Mouse (Mus musculus) spleen, postnatal 36 days (tissue): ENCODE measurements around the gene Gramd2.
A peak's percentile ranks its signal among the peaks of the same experiment; 100 is the strongest.

Source experiments
- DNase-seq, 2 experiments: peaks; one replicate each; pipeline ENCODE4 v3.0.0; 2022; ENCODE audit warnings: low spot score in 2 of 2, mixed read lengths in 1 of 2

Gramd2 gene

DNA sequence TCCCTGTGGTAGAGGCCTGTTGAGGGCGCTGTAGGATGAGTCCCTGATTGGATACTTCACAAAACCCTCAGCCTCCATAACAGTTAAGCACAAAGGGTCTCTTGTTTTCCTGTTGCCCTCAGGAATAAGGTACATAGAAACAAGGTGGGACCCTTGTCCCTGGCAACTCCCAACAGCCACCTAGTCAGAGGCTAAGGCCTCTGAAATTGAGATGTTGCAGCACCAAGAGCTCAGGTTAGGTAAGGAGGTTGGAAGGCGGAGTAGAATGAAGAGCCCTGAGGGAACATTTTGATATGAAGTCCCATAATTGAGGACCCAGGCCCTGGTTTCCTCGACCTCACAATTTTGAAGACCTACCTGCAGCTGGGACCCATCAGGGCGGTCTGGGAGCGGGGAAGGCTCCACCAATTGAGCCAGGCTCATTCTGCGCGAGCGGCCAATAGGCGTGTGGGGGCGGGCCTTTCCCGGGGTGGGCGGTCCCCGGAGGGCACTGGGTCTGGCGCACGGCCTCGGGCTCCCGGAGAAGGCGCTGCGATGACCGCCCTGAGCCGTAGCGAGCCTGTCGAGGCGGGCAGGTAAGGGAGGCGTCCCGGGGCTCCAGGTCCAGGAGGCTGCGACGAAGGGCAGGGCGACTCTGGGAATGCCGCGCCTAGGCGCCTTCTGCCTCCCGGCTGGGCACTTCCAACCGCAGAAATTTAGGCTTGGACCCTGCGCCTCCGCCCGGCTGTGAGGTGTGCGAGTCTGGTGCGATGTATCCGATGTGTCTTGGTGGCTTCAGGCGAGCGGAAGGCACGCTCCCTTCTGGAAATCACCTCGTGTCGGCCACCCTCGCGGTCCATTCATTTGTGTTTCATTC is at the start of gene Gramd2:
TSS of gene Gramd2 (plus strand) at position 467 of the 856 bp plus-strand sequence.
- peak; percentile 16 to 28 for DNase-seq

GRCm38 (mm10) chr9:59638372-59638771 is 41.6 kb upstream of the Gramd2 start:
- DNase-seq, result no peak

- no peak for DNase-seq
Measured at GRCm38 (mm10) chr9:59639936-59640335, 40.0 kb upstream of the Gramd2 start.

DNA sequence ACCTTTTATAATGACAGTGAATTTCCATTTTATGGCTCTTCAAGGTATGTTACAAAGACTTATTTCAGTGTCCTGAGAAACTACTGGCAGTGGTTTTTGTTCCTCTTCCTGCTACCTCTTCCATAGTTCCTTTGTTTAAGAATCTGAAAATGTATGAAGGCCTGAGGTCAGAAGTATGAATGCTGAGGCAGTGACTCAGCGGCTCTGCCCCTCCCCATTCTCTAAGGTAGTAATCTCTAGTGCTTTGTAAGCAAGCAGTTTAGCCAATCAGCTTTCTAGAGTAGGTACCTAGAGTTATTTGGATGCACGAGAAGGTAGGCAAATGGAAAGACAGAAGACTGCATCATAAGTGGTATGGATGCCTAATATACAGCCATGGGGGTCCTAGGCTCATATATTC is 38.6 kb upstream of the Gramd2 start:
- no peak for DNase-seq

DNA sequence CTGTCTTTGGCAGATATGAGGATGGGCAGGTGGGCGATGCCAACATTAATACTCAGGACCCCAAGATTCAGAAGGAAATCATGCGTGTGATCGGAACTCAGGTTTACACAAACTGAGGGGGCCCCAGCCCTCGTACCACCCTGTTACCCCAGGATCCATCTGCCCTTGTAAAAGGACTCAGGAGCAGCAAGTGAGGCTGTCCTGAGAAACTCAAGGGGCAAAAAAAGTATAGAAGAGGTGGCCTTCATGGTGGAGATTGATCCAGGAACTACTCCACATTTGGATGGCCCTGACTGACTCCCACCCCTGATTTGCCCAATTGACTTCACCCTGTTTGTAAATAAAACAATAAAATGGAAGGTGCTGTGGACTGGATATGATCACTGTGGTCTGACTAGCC is 30.0 kb upstream of the Gramd2 start:
- DNase-seq, result no peak

- no peak for DNase-seq
Measured at GRCm38 (mm10) chr9:59653371-59653770, 26.6 kb upstream of the Gramd2 start.

DNA sequence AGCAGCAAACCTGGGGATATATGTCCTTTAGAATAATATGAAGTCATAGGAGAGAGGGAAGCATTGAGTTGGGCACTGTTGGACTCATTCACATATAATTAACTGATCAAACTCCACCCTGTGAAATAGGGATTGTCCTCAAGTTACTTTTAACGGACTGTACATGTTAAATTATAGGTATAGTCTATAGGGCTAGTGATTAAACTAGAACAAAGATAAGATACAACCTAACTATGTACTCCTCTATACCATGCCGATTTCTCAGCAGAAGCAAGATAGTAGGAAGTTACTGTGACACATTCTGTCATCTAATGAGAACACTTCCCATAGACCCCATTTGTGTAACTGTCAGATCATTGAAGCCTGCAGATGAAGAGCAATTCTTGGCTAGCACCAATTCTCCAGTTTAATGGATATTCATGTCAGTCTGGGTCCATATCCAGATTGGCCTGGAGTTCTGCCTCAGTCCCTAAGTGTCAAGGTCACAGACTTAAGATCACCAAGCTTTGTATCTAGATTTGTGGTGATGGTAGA is 25.4 kb upstream of the Gramd2 start:
- DNase-seq, result no peak

GRCm38 (mm10) chr9:59655958-59656634 is 23.8 kb upstream of the Gramd2 start, which contains the start of gene Pkm:
Gene Pkm, plus strand, starts transcription at chr9:59656368.
- DNase-seq, result peak; percentile 97 to 98

DNA sequence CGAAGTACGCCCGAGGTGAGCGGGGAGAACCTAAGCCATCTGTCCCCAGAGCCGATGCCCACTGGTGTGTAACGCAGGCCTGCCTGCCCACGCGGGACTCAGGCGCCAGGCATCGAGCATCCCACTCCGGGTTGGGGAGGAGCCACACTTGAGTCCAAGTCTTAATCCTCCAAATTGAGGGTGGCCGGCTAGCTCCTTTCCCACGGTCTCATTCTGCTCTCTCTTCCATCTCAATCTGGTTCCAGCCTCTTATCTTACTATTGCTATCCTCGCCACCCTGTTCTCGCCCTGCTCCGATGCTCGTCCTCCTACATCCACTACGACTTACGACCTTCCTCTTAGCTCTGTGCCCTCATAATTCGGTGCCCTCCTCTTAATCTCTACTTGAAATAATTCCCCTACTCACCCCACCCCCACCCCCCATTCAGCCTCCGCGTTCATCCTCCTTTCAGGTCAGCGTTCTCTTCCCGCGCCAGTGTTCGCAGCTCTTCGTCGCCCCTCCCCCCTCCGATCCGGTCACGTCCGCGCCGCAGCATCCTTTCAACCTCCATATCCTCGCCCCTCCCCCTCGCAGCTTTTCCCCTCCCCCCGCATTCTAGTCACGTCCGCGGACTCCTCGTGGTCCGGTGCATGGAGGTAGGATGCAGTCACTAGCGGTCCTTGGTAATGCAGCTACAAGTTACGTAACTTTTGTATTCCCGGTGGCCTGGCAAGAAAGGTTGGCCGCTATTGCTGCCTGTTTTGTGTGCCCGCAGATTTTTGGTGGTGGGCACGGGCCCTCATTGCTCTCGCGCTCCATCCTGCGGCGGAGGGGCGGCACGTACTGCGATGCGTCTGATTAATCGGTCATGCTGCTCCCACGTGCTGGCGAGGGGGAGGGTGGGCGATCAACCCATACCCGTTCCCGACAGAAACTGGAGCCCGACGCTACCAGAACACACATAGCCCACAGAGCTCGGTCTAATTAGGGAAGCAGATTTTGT is 23.0 kb upstream of the Gramd2 start:
- DNase-seq, result peak; percentile 63 to 65

GRCm38 (mm10) chr9:59658146-59658545 is 21.8 kb upstream of the Gramd2 start:
- DNase-seq, result no peak

GRCm38 (mm10) chr9:59659036-59660026 is 20.6 kb upstream of the Gramd2 start:
- DNase-seq, result peak; percentile 68 to 73

- DNase-seq, result peak in 1 of 2 experiments; percentile 18
Measured at GRCm38 (mm10) chr9:59660421-59660820, 19.5 kb upstream of the Gramd2 start.

GRCm38 (mm10) chr9:59661298-59661975 is 18.5 kb upstream of the Gramd2 start:
- DNase-seq, result no peak

GRCm38 (mm10) chr9:59663226-59663625 is 16.7 kb upstream of the Gramd2 start:
- no peak for DNase-seq

DNA sequence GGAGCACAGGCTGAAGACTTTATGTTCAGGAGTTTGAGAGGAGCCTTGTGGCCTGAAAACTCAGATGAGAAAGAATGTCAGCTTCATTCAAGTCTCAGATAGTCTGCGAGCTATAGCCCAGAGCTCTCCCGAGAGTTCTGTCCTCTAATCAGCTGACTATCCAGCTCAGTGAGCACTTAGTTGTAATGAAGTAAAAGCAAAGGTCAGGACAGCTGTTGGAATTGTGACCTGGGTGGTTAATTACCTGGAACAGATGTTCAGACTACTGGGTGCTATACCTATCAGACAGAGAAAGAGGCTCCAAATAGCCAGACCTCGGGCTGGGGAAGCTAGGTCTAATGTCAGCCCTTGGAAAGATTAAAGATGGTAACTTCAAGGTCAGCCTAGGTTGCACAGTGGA is 16.0 kb upstream of the Gramd2 start:
- DNase-seq, result no peak

- DNase-seq, result no peak
Measured at GRCm38 (mm10) chr9:59664664-59665256, 15.2 kb upstream of the Gramd2 start.

DNA sequence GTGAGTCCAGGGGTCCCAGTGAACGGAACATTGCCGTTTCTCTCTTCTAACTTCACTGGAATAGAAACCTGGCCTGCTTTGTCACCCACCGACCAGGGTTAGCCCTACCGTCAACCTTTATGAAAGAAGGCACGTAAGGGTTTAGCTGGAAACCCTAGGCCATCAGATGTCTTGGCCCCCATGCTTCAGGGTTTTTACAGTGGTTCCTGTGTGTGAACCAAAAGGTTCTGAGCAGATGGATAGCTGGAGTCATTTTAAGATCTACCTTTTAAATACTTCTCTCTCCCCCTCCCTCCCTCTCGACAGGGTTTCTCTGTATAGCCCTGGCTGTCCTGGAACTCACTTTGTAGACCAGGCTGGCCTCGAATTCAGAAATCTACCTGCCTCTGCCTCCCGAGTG is 13.9 kb upstream of the Gramd2 start:
- no peak for DNase-seq

DNA sequence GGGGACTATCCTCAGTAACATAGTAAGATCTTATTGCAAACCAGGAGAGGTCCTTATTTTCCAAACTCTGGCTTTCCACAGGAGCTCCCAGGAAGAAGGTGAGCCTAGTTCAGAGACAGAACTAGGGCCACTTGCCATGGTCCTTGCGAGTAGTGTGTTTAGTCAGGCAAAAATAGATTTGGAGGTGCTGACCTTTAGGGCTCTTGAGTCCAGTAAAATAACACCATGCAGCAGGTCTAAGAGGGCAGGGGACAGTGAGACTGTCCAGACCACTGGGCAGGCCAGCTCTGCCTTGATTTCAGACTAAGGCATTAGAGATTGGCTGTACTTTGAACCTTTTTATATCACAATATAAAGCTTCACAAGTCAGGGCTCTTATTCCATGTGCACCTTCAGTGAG is 13.1 kb upstream of the Gramd2 start:
- no peak for DNase-seq

DNA sequence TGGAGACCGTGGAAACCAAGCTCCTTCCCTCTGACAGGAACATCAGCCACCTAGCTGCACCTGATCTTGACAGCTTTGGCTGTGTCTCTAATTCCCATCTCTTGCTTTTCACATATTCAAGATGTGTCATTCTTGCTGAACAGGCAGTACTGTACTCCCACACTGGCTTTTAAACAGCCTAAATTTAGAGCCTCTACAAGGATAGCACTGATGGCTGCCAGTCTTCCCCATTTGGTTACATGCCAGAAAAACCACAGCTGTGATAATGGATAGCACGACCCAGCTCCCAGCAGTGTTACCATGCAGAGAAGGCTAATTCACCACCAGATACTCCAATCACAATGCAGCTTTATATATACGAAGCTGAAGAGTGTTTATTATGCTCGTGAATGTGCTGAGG is 12.7 kb upstream of the Gramd2 start:
- no peak for DNase-seq
